Mouse (Mus musculus) left cerebral cortex, adult 8-10 months (tissue): ENCODE data around the gene Akap7. TPM values are rescaled to one million over a fixed set of nuclear protein-coding genes. Genes with fewer than 3 reads are reported as not detected.
"Not testable (repeated sequence)": the region's sequence is repeated elsewhere in the genome, so short reads cannot be mapped to it uniquely, and the experiment has no call there.

Experiments
- DNase-seq, 2 experiments: peaks; one replicate each; pipeline ENCODE4 v3.0.0; 2022; ENCODE audit warnings: low spot score in 2 of 2
- total RNA-seq, 4 experiments: library from RNA; stranded (reverse); gene quantifications; 2 replicates each; pipeline ENCODE4 v1.2.4; 2022

The Akap7 gene
- total RNA-seq, 4 experiments from 2014 or later, result 68.4 to 76.6 (median 72.1) TPM

DNA sequence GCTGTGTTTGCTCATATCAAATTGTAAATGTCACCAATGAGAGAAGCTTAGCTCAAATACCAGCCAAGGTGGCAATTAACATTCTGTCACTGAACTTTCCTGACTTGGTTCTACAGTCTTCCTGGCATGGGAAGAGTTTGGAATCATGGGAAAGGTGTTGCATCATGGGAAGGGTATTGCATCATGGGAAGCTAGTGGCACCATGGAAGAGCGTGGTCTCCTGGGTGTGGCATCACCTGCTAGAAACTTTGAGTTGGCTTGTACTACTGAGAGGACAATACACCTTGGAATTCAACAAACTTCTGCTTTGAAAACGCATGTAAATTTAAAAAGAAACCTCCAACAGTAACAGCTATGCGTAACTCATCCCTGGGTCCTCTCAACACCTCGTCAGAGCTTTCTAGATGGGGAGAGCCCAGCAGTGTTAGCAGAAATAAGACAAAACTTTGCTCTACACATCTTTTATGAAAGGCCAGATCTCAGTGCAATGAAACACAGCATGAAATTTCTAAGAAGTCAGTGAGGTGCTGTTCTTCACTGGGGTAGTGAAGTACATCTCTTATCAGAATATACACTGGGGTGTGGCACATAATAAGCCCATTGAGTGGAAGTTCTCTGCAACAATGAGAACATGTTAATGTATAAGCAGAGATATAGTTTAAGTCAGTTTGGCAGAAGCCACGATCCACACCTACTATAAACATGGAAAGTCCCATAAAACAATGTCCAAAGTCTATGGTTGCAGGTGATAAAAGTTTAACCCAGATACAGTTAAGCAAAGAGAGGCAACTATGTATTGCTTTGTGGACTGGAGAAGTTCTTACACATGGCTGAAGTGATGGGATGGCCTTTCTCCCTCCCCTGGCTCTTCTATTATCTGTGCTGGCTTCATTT is 115.2 kb downstream of the Akap7 start:
- DNase-seq, result no peak

GRCm38 (mm10) chr10:25191166-25191565 is 116.5 kb downstream of the Akap7 start:
- no peak for DNase-seq

GRCm38 (mm10) chr10:25186240-25186639 is 121.4 kb downstream of the Akap7 start:
- DNase-seq, result not testable (repeated sequence)

GRCm38 (mm10) chr10:25185691-25186090 is 122.0 kb downstream of the Akap7 start:
- no peak for DNase-seq

DNA sequence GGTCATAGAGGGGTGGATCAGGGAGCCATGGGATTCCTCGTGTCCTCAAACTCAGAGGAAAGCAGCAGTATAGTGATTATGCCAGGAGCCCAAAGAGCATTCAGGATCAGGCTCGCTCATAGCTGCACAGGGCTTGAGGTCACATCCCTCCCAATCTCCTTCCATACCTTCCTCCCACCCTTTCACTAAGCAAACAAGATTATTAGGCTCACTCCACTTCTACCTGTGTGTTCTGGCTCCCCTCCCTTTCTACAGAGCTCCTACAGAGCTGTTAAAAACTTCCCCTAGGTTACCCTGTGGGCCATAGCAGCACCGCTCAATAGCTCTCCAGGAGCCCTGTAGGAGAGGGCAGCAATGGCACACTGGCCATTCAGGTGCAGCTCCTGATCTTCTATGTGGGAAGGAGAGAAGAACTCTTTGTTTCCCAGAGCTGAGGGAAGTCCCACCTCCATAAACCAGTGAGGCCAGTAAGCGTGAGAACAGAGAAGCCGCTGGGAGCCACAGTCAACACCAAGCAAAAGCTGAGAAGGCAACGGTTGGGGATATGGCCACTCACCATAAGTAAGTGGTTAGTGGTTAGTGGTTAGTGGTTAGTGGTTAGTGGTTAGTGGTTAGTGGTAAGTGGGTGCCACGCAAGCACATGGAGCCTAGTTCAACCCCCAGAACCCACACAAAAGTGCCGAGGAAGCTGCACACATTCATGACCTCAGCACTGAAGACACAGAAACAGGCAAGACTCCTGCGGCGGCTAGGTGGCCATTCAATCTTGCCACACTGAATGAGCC is 122.7 kb downstream of the Akap7 start:
- DNase-seq, result no peak

DNA sequence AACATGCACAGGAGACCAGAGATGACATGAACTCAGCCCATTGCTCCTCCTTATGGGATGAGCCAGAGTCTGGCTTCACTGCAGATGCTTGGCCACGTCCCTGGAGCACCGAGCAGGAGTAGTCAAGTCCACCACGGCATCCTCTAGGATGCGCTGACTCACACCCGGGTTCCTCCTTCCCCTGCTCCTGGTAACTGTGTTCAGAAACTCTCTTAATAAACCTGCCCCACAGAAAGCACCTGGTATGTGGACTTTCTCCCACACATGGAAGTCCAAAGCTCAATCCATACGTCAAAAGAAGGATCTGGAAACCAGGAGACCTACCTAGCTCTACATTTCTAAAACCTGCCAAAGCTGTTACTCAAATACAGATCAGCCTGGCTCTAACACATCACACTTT is 124.4 kb downstream of the Akap7 start:
- DNase-seq, result no peak

- no peak for DNase-seq
These were observed 128.6 kb downstream of the Akap7 start for GRCm38 (mm10) chr10:25179030-25179429.

DNA sequence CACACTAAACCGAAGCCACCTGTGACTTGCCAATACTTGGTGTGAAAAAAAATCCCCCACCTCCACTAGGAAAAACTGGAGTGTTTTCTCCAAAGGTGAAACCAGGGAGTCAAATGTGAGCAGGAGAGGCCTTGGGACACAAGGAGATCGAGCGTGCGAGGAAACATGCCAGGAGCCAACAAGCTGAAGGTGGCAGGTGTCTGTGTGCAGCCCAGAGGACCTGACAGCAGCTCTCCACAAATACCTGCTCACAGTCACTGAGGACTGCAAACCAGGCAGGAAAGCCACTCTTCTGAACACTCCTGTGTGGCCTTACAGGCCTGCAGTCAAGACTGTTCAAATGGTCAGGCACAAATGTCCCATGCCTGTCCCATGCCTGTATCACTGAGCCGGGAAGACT is 130.4 kb downstream of the Akap7 start:
- no peak for DNase-seq

DNA sequence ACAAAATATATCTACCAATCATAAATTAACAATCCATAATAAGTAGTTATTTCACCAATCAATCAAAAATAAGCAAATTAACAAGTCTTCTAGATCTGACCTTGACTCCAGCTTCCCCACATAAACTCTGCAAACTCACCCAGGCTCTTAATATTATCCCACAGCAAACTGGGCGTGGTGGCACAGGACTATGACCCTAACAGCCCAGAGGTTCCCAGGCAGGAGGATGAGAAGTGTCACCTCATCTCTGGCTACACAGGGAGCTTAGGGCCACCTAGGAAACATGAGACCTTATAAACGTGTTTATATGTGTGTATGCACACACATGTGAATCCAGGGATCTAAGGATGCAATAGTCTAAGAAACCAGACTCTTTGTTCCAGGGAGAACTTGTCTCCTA is 132.8 kb downstream of the Akap7 start:
- no peak for DNase-seq

GRCm38 (mm10) chr10:25167365-25168194 is 140.1 kb downstream of the Akap7 start:
- DNase-seq, result no peak

DNA sequence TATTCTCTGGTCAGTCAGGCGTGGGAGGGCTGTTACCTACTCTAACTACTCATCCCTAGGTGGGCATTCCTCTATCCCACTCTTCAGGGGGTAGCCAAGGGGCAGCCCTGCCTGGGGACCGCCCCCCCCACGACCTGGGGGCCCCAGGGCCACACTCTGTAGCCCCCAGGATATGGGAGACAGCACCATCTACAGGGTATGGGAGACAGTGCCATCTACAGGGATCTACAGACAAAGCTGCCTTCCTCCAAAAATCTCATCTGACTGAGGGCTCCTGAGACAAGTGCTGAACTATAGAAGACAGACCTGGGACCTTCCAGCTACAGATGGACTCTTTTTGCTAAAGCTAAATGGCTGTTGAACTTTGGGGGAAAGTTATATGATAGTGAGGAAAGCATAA is 144.2 kb downstream of the Akap7 start:
- not testable (repeated sequence) for DNase-seq

DNA sequence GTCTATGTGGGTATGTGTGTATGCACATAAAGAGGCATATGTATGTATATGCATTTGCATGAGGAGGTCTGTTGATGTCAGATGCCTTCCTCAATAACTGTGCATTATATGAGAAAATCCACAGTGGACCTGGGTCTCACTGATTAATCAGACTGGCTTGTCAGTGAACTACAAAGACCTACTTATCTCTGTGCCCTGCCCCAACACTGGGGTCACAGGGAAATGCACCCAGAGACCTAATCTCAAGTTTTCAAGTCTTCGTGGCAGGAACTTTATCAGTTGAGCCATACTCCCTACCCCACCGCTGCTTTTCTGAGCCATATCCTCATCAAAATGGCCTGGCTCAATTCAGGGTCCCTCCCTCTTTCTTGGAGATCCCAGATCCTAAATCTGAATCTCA is 146.0 kb downstream of the Akap7 start:
- no peak for DNase-seq

DNA sequence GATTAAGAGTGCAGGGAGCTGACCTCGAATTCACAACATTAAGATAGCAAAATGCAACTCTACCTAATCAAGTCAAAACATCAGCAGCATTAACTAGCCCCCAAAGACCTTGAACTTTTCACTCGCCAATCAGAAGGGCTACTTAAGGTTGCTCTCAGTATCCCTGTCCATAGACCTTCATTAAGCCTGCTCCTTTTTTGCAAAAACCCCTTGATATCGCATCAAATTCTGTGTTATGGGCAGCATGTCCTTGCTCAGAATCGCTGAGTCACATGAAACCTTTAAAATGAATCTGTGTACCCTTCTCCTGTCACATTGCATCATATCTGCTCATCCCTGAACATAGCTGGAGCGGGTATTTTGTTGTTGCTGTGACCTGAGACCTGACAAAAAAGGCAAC is 149.0 kb downstream of the Akap7 start:
- no peak for DNase-seq

- DNase-seq, result no peak
These were observed 150.3 kb downstream of the Akap7 start for GRCm38 (mm10) chr10:25157339-25157738.

GRCm38 (mm10) chr10:25154225-25154624 is 153.4 kb downstream of the Akap7 start:
- no peak for DNase-seq

GRCm38 (mm10) chr10:25151172-25151800 is 156.4 kb downstream of the Akap7 start:
- DNase-seq, result peak in 1 of 2 experiments; percentile 34

DNA sequence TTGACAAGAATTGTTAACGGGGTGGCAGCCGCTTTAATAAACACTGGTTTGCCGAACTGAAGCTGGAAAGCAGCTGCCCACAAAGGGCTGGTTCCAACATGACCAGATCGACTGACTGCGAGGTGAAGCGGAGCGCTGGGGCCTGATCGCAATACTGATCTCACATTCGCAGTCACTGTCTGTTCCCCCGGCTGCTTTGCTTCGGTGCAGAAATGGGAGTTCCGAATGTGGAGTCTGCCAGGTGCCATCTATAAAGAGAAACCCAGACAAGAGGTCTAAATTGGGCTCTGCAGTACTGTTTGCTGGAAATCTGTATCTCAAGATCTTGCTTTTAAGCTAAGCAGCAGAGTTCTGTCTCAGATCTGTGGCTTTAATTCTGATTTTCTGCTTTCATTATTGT is 161.8 kb downstream of the Akap7 start:
- DNase-seq, result peak; percentile 40 to 53

- peak; percentile 13 to 31 for DNase-seq
These were observed 162.6 kb downstream of the Akap7 start for GRCm38 (mm10) chr10:25144787-25145761.

- DNase-seq, result no peak
These were observed 165.9 kb downstream of the Akap7 start for GRCm38 (mm10) chr10:25141781-25142180.
